Mouse (Mus musculus) brain, embryonic 14.5 days (tissue): ENCODE data around the gene Cdh13. TPM values are rescaled to one million over a fixed set of nuclear protein-coding genes. Genes with fewer than 3 reads are reported as not detected.

Experiments
- DNase-seq: peaks from one replicate; pipeline ENCODE4 v3.0.0-alpha.2; 2011; ENCODE audit warnings: low read depth
- CTCF ChIP-seq: fragments of 200-500 bp; IDR thresholded peaks from 2 replicates; pipeline ENCODE4 v1.5.1; 2012; ENCODE audit warnings: inconsistent platforms, mild to moderate bottlenecking, moderate library complexity, borderline replicate concordance; ENCODE audit not compliant: insufficient read depth, insufficient read length; ENCODE audit errors: extremely low read depth
- POLR2A ChIP-seq: fragments of 200-500 bp; IDR thresholded peaks from 2 replicates; pipeline ENCODE4 v1.6.1; 2012; ENCODE audit warnings: mild to moderate bottlenecking, inconsistent platforms, borderline replicate concordance; ENCODE audit not compliant: poor library complexity, insufficient read depth, insufficient read length, severe bottlenecking; ENCODE audit errors: extremely low read depth
- polyA plus RNA-seq: library from polyadenylated mRNA; depleted of rRNA; stranded (reverse); fragments of >200 nt; gene quantifications from 2 replicates; pipeline ENCODE4 v1.2.3, GENCODE M21; 2012

Gene Cdh13
- polyA plus RNA-seq, 1 experiment, result 58.5 TPM

GRCm38 (mm10) chr8:119020781-119021180 is 737.2 kb downstream of the Cdh13 start:
- no peak for TF ChIP-seq POLR2A
- TF ChIP-seq CTCF, result no peak
- peak; percentile 71 for DNase-seq

DNA sequence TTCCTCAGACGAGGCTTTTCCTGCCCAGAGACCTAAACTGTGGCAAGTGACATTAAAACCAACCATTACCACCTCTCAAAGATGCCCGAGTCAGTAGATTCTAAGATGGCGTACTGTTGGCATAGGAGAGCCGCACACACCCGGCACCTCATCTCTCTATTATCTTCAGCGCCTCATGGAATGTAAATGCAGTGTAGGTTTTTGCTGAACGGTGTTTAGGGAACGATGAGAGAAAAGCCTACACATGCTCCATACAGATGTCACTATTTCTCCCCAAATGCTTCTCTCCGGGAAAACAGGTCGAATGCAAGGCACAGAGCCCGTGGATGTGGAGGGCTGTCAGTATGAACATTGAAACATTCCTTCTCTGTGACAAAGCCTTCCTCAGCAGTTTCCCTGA is 737.9 kb downstream of the Cdh13 start:
- no peak for DNase-seq

DNA sequence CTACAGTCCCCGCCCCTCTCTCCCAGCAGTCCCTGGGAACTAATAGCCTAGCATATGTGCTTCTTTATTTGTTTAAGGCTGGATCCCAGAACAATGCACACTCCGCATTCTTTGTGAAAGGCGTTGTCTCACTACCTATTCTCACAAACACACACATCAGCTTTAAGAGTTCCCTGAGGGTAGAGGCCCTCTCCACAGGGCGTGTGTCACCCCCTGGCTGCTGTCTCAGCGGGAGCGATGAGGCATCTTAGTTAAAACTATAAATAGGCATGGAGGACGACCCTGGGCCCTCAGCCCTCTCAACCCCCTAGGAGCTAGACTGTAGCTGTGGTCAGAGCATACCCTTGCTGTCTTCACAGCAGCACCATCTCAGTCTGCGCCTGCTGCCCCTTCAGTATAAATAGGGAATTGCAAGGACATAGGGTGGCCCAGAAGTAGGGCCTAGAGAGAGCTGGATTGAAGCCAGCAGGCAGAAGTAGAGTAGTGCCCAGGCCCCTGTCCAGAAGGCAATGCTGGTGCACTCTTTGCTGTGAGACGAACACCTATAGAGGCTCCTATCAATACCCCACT is 738.9 kb downstream of the Cdh13 start:
- no peak for DNase-seq
- no peak for TF ChIP-seq POLR2A
- peak; percentile 34; the same call in 1 of the 2 replicates for TF ChIP-seq CTCF

More for the DNA sequence above, 737.9 kb downstream of the Cdh13 start:
- TF ChIP-seq POLR2A, result no peak
- no peak for TF ChIP-seq CTCF

GRCm38 (mm10) chr8:119033398-119033797 is 749.9 kb downstream of the Cdh13 start:
- no peak for TF ChIP-seq POLR2A
- TF ChIP-seq CTCF, result no peak
- DNase-seq, result no peak

DNA sequence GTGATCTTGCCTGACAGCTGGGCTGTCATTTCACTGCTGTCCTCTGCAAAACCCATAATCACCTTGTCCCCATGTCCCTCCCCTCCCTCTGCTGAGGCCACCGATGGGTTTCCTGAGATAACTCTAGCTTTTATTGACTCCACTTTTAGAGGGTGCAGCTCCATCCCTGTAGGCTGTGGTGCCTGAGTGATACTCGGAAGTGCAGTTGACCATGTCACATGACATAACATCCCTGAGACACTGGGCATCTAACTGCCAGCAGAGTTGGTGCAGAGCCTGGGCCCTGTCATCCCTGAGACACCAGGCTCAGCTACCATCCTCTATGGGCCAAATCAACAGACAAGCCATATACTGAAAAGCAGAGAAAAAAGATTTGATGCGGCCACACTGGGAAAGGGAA is 750.5 kb downstream of the Cdh13 start:
- TF ChIP-seq CTCF (no peak), POLR2A (no peak)
- DNase-seq, result no peak

DNA sequence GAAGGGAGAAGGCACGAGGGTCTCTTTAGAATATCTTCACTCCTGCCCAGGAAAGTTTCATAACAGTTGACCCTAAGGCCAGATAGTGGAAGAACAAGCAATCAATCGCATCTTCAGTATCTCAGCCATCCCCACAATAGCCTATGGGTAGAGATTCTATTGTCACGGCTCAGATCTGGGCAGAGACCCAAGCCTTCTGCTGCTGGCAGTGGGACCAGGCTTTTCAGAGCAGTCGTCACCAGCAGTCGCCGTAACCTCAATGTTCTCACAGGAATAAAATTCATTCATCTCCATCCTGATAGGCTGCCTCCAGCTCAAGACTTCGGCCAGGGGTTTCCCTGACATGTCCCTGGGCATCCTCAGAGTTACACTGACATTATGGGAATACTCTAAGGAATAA is 751.6 kb downstream of the Cdh13 start:
- TF ChIP-seq POLR2A (no peak), CTCF (no peak)
- peak; percentile 59 for DNase-seq

GRCm38 (mm10) chr8:119037571-119037970 is 754.0 kb downstream of the Cdh13 start:
- no peak for DNase-seq
- TF ChIP-seq CTCF, result no peak
- TF ChIP-seq POLR2A, result no peak

DNA sequence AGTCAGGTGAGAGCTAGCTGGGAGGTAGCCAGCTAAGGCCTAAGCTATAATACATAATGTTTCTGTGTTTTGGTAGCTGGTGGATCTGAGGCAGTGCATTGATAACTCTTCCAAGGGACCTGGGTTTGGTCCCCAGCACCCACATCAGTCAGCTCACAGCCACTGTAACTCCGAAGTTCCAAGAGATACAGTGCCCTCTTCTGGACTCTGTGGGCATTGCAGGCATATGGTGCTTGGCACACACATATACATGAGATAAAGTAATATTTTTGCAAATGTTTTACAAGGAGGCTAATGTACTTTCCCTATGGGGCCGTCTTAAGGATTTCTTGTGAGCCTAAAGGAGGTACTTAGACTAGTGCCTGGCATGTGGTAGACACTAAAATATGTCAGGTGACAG is 755.8 kb downstream of the Cdh13 start:
- peak; percentile 21; the same call in 1 of the 2 replicates for TF ChIP-seq CTCF
- TF ChIP-seq POLR2A, result no peak

GRCm38 (mm10) chr8:119057876-119058275 is 774.3 kb downstream of the Cdh13 start:
- no peak for TF ChIP-seq POLR2A
- no peak for TF ChIP-seq CTCF
- no peak for DNase-seq

More for the DNA sequence above, 755.8 kb downstream of the Cdh13 start:
- DNase-seq, result no peak

DNA sequence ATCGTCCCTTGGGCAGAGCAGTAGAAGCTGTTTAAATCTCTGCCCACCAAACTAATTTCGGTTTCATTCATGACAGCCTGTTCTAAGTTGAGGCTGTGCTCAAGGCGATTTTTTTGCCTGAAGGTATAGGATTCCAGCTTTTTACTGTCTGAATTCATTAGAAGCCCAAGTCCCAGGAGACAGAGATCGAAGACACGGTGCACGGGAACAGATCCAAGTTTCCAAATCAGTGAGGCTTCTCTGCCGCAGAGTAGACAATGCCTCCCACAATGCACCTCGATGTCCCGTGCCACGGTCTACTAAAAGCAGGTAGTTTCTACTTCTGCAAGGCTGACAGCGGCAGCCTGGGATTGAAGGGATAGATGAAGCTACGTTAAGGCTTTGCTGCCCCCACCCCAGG is 778.1 kb downstream of the Cdh13 start:
- TF ChIP-seq POLR2A, result no peak
- no peak for TF ChIP-seq CTCF
- peak; percentile 57 for DNase-seq

- peak; percentile 79; the same call in 1 of the 2 replicates for TF ChIP-seq CTCF
- TF ChIP-seq POLR2A, result no peak
These were observed 781.0 kb downstream of the Cdh13 start for GRCm38 (mm10) chr8:119064523-119064922.

GRCm38 (mm10) chr8:119072291-119072690 is 788.8 kb downstream of the Cdh13 start:
- no peak for DNase-seq
- TF ChIP-seq CTCF (no peak), POLR2A (no peak)

More at GRCm38 (mm10) chr8:119064523-119064922, 781.0 kb downstream of the Cdh13 start:
- peak; percentile 69 for DNase-seq
